Mouse (Mus musculus): ENCODE results near the gene Prr36.
A peak's percentile ranks its signal among the peaks of the same experiment; 100 is the strongest.

Prr36 gene

GRCm38 (mm10) chr8:4239193-4239890, 22.1 kb upstream of the Prr36 start:
- no peak for DNase-seq (ENCODE audit: low read depth)

DNA sequence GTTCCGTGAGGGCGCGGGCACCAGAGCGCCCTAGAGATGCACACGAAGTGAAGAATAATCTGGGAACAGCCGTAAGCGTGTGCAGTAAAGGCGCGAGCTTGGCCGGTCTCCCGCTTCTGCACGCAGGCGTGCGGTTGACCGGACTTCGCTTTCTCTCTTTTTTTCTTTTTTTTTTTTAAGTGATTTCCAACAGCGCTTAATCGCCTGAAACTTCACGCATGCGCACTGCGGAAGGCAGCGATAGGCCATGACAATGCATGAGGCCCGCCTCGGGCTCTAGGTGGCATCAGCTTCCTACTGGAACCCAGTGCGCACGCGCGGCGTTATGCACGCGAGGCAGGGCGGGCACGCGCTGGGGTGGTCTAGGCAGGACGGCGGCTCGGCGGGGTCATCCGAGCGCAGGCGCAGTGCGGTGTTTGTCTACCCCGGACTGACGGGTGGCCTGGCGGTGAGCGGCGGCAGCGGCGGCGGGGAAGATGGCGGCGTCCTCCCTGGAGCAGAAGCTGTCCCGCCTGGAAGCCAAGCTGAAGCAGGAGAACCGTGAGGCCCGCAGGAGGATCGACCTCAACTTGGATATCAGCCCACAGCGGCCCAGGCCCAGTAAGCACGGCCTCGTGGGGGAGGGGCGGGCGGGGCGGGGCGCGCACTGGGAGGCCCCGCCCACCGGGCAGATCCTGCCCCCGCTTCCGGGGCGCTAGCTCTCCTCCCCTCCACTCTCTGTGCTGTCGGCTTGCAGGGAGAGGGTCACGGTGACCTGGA, 21.4 kb upstream of the Prr36 start, which contains the start of the genes Map2k7 and Gm49320:
TSS of gene Map2k7 (plus strand) at position 307 of the 759 bp plus-strand sequence.
TSS of gene Gm49320 (plus strand) at position 432 of the 759 bp plus-strand sequence.
- DNase-seq (ENCODE audit: low read depth): peak; percentile 100

- no peak for DNase-seq (ENCODE audit: low read depth)
Observed at GRCm38 (mm10) chr8:4237814-4238433, 20.7 kb upstream of the Prr36 start.

GRCm38 (mm10) chr8:4230612-4231351, 13.5 kb upstream of the Prr36 start:
- DNase-seq (ENCODE audit: low read depth): no peak

GRCm38 (mm10) chr8:4229784-4230183, 12.5 kb upstream of the Prr36 start:
- no peak for DNase-seq (ENCODE audit: low read depth)

DNA sequence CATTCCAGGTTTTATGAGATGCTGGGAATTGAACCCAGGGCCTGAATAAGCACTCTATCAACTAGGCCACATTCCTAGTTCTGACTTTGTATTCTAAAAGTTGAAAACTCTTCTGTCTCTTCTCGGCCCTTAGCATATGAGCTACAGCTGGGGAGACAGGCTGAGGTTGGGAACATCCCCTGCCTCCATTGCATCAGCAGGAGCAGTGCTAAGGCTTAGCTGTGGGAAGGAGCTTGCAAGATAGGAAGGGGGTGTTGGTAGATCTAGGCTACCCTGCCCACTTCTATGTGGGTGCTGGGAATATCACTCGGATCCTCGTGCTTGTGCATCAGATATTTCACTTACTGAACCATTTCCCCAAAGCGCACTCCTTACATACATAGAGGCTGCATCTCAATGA, 10.7 kb upstream of the Prr36 start:
- no peak for DNase-seq (ENCODE audit: low read depth)

DNA sequence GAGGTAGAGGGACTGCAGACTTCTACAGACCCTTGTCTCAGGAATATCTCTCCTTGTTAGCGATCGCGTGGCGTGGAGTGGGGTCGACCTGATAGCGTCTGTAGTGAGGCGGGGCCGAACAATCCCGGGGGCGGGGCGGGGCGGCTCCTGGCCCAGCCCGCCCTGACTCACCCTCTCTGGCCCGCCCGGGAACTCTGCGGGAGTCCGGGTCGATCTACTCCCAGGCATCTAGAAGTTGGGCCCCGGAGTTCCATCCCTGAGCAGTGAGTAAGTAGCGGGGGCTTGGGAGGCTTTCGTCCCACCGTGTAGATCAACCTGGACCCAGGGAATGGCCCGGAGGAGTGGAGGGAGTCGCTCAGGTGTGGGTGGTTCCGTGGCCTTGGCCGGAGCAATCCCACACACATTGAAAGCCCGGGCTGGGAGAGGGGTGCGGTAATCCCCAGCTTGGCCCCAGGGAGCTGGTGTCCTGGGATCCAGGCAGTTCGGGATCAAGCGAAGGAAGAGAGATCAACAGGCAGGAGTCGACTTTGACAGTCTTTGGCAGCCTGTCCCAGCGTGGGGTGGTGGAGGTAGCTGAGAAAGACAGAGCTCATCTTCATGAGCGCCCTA, 9.6 kb upstream of the Prr36 start, which contains the start of gene Lrrc8e:
TSS of gene Lrrc8e (plus strand) at position 89 of the 609 bp plus-strand sequence.
- no peak for DNase-seq (ENCODE audit: low read depth)

DNA sequence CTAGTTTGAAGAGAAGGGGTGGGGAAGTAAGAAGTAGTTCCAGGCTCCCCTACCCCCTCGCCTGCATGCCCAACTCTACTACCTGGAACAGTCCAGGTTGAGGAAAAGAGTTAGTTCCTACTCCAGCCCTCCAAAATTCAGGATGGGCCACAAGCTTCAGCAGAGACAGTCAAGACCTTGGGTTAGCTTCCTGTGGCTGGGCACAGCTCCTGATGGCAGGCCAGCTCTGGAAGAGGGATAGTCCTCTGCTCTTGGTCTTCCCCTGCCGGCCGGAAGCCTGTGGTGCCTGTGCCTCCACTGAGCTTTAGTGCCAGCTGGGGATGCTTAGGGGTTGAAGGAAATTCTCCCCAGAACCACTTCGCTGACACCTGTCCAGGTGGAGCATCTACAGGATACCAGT, 9.1 kb upstream of the Prr36 start:
- no peak for DNase-seq (ENCODE audit: low read depth)

DNA sequence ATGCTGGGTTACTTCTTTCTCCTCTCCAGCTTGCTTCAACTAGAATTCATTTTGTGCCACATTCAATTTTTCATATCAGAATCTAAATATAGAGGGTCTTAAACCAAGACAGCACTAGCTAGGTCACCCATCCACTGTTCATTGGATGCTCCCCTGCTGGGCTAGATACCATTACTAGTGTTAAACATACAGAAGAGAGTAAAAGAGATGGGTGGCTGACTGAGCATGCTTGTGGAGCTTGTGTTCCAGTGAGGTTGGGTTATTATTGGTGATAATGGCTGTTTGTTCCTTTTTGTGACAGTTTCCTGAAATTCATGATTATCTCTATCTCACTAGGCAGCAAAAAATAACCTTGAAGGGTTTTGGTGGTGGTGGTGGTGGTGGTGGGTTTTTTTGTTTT, 4.8 kb upstream of the Prr36 start:
- DNase-seq (ENCODE audit: low read depth): no peak

DNA sequence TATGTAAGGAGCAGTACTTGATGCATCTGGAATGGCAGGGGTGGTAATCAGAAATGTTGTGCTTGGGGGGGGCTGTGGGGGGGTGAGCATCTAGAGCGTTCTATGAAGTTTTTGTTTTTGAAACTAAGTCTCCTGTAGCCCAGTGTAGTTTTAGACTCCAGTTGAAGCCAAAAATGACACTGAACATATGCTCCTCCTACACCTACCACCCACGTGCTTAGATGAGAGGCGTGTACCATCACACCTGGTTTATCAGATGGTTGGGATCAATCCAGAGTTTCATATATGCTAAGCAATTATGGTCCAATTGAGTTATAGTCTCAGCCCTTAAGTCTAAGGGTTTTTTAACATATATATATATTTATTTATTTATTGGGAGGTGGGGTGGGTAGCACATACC, 2.4 kb upstream of the Prr36 start:
- DNase-seq (ENCODE audit: low read depth): no peak

DNA sequence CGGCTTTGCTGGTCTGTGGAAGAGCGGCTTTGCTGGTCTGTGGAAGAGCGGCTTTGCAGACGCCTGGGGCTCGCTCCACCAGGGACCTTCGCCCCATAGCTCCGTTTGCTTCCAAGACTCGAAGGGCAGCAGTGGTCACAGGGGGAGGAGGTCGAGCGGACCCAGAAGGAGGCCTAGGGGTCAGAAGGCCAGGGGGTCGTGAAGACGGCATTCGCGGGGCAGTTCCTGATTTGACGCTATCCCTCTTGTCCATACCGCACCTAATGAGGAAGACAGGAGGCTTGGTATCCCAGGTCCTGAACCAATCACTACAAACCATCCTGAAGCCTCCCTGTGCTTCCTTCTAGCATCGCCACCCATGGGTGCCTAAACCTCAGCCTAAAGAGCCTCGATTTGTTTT, 963 bp downstream of the Prr36 start:
- DNase-seq (ENCODE audit: low read depth): peak; percentile 17

- DNase-seq (ENCODE audit: low read depth): peak; percentile 90
Observed at GRCm38 (mm10) chr8:4214006-4214980, 3.0 kb downstream of the Prr36 start.

DNA sequence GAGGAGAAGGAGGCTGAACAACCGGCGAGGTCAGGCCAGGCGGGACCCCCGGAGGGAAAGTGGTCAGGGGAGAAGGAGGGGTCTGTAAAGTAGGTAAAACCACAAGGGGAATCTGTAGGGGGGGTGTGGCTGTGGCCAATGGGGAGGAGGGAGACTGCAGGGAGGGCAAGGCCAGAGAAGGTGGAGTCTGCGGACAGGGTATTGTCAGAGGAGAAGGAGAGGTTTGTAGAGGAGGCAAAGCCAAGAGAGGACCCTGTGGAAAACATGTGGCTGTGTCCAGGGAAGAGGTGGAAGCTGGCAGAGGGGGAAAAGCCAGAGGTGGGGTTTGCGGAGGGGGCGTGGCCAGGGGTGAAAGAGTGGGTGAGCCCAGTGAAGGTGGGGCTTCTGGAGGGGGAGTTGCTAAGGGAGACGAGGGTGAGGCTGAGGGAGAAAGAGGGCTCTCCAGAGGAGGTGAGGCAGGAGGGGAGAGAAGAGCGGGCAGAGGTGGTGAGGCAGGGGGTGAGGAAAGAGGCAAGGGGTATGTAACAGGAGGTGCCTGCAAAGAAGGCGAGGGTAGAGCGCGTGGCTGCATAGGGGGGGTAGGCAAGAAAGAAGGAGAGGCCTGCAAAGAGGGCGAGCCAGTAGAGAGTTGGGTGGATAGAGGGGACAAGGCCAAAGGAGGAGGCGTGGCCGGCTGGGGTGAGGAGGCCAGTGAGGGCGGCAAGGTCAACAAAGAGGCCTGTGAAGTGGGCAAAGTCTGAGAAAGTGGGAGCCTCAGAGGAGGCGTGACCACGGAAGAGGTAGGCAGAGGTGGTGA, 3.9 kb downstream of the Prr36 start:
- DNase-seq (ENCODE audit: low read depth): peak; percentile 67

DNA sequence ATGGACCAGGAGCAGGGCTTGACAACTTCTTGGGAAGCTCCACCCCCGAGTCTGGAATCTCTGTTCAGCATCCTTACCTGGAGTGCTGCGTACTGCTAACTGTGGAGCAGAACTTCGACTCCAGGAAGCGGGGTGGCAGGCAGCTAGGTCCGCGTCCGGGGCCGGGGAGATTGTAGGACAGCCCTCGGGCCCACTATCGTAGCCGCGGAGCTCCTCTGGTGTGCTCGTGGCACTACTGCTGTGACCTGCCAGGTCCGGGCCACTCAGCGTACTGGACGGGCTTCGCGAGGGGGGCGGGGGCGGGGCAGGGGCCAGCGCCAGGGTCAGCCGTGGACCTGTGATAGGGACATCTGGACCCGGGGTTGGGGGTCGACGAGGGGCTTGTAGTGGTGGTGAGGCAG, 4.5 kb downstream of the Prr36 start:
- DNase-seq (ENCODE audit: low read depth): peak; percentile 52

DNA sequence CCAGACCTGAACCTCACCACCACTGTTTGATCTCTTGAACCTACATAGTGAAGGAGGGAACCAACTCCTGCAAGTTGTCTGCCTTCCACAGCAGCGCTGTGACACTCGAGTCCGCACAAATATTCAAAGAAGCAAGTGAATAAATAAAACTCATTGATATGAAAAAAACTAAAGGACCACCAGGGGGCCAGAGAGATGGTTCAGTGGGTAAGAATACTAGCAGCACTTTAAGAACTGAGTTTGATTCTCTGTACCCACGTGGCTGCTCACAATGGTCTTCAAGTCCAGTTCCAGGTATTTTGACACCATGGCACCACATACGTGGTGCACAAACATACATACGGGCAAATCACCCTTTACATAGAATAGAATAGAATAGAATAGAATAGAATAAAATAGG, 6.2 kb downstream of the Prr36 start:
- DNase-seq (ENCODE audit: low read depth): peak; percentile 53

DNA sequence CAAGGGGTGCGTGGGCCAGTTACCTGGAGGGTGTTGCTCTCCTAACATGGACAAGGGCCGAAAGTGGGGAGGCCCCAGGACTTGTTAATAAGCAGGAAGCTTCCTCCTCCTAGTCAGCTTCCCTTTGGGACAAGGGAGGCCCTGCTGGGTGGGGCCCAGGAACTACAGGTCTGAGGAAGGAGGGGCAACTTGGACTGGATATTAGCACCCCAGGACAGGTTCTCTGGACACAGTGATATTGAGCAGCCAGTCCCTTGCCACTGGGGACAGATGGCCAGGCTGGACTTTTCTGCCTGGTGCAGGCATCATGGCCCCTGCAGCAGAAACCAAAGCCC, 10.3 kb downstream of the Prr36 start:
- no peak for DNase-seq (ENCODE audit: low read depth)

DNA sequence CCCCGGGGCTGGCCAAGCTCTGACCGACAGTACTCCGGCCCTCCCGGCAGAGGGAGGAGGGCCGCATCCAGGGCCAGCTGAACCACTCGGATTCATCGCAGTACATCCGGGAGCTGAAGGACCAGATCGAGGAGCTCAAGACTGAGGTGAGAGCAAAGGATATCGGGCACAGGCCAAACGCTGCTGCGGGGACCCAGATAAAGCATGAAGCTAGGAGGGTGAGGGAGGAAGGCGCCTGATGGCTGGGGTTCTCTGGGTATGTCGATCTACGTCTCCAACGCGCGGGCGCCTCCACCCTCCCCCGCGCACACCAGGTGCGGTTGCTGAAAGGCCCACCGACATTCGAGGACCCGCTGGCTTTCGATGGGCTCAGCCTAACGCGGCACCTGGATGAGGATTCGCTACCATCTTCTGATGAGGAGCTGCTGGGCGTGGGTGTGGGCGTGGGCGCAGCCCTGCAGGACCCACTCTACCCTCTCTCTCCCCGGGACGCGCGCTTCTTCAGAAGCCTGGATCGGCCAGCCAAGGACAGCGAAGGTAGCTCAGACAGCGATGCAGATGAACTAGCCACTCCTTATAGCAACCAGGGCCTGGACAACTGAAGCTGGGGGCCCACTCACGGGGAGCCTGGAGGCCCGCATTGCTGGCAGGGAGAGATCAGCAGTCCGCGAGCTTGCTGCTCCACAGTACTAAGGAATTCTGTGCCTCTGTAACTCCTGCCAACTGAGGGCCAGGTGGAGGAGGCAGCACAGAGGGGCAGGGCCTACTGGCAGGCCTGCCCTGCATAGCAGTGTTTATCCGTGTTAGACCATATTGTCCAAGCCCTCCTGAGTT, 10.9 kb downstream of the Prr36 start:
- DNase-seq (ENCODE audit: low read depth): no peak

DNA sequence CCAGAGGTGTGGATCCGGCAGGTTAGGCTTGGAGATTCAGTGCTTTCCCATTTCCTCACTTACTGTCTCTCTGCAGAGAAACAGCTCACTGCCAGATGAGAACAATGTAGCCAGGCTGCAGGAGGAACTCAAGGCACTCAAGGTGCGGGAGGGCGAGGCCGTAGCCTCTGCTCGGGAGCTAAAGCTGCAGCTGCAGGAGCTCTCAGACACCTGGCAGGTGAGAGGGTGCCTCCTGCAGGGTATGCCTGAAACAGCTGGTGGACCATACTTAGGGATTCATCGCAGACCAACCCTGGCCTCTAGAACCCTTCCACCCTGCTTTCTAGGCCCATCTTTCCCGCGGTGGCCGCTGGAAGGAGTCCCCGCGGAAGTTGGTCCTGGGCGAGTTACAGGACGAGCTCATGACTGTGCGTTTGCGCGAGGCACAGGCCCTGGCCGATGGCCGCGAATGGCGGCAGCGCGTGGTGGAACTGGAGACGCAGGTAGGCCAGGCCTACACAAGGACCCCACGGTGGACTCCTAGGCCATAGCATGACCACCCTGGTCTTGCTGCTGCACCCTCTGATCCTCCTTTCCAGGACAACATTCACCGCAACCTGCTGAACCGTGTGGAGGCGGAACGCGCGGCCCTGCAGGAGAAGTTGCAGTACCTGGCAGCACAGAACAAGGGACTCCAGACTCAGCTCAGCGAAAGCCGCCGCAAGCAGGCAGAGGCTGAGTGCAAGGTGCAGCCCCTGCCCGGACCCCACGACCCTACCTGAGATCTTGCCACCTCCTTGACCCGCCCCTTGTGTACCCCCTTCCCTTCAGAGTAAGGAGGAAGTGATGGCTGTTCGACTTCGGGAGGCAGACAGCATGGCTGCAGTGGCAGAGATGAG, 11.8 kb downstream of the Prr36 start:
- no peak for DNase-seq (ENCODE audit: low read depth)
